Mouse (Mus musculus) regulatory T cell (primary cell): ENCODE measurements around the gene Cbx5.

Experiments
- in situ Hi-C: fragments of 300-600 bp; cut with MboI, MseI; formaldehyde crosslinking; loops from one replicate; pipeline ENCODE4 v1.15.1; 2025; ENCODE audit warnings: high pct_unique_total_duplicates

Cbx5 gene

DNA sequence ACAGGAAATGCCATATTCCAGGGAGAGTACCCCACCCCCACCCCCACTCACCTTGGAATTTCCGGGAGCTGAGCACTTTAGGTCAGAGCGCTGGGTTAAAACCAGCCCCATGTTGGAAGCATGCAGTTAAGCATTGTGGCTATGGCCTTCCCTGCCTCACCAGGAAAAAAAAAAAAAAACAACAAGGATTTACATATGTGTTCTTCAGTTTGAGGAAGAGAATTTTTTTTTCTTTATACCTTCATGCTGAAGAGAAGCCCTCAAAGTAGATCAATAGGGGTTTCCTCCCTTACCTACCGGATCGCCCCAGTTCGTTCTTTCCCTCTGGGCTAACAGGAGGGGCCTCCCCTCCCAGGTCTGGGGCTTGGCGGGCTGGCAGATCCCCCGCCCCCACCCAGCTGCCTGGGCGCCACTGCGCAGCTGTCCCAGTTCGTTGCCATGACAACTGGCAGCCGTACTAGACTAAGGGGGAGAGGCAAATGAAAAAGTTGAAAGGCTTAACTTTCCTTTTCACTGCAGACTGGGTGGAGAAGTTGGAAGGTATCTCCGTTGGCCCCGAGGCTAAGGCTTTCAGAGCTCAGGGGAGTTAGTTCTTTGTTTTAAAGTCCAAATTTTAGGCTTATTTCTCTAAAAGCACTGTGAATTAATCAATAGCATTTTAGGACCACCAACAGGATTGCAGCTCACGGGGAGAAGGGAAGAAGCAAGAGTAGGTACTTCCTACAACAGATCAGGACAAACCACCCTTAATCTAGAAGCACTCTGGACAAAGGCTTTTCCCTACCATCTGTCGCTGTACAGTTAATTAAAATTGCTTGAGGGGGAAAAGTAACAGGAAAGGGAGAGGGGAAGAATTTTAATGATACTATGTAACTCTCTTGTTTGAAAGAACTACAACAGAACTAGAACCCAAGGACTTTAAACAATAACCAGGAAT, 24.4 kb downstream of the Cbx5 start:
- in situ Hi-C loops: no loop called here

DNA sequence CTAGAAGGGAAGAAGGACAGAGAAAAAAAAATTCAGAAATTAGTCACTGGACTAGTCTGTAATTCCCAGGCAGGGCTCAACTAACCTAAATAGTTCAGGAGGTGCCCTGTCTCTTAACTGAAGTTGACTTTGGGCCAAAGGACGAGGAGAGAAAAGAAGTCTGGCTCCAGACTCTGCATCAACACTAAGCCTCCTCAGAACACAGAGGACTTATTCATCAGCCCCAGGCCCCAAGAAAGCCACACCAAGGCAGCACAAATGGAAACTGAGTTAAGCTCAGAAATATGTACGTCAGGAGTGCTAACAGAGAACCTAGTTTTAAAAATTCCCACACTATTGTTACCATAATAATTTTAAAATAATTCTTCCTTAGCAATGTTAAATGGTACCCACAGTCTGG, 25.5 kb downstream of the Cbx5 start:
- in situ Hi-C loops: no loop called here

DNA sequence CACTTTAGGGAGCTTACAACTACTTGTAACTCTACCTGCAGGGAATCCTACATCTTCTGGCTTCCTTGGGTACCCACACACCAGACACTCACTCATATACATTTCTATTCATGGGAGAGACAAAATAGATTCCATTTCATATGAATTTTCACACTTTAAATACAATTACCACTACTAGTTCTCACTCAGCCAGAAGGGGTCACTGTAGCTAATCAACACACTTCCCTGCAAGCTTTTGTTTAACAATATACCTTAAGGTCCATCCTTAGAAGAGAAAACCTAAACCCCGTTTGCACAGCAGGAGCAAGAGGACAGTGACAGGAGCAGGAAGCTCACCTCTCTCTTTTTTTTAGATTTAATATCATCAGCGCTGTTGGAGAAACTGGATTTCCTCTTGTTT, 34.5 kb downstream of the Cbx5 start:
- in situ Hi-C loops: no loop called here

DNA sequence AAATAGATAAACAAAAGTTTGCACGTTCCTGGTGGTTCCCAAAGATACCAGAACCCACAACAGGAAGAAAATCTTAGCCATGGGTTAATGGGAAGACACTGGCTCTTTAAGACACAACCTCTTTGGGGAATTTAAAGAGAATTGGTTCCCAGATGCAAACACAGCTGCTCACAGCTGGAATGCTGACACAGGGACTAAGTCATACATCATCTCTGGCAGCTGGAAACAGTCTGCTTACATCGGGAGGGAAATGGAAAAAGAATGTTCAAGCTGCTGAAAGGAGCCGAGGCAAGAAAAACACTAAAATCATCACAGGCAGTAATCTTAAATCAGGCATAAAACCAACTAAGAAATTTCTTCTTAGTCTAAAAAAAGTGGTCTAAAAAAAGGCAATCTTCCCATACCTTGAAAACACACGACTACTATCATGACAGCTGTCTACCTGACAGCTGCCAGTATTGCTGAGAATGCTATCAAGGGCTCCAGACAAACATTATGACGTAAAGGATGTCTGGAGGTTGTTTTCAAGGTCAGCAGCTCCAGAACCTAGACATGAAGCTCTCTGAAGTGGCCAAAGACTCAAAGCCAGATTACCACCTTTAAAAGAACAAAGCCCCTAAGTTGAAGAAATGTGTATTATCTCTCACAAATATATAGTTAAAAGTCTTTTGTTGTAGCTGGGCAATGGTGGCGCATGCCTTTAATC, 37.4 kb downstream of the Cbx5 start:
- in situ Hi-C loops: no loop called here

DNA sequence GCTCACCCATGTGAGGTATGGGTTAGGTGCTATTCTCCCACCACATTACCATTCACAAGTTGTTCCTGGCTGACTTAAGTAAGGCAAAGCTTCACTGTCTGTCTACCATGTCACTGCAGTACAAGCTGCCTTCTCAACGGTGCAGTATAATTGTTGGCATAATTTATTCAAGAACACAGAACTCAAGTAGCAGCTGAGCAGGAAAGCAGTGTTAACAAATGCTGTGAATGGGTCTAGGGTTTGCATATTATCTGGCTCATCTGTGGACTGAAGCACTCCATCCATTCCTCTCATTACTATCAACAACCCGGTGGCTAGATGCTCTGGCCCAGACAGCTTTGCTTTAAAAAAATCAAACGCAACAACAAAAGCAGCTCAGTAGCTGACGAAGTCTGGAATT, 41.8 kb downstream of the Cbx5 start:
- in situ Hi-C loops: no loop called here

DNA sequence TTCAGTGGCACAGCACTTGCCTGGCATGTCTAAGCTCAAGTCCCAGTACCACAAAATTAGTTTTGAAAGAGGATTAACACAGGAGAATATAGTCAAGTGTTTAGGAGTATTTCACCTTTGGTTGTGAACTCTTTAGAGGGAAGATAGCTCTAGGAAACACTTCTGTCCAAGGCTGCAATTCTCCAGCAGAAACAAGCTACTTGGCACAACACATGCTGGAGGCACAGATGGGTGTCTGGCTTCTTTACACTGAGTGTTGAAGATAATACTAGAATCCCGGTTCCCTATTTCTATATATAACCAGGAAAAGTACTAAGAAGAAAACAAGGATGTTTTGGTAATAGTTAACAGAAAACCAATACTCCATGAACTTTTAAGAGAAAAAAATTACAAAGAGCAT, 42.8 kb downstream of the Cbx5 start:
- in situ Hi-C loops: no loop called here

DNA sequence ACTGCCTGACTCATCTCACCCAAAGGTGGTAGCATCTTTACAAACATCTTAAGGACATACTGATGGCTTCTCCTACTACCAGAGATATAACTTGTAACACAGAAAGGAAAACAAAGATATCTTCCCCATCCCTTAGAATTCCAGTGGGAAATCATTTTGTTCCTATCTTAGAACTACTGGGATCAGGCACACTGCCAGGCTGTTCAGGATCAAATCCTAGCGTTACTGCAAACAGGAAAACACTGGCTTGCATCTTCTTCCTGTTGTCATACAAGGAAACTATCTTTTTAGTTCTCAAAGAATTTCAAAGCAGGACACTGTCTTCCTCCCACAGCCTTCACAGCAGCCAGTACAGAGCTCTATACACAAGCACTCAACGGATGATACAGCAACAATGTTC, 46.0 kb downstream of the Cbx5 start:
- in situ Hi-C loops: no loop called here

DNA sequence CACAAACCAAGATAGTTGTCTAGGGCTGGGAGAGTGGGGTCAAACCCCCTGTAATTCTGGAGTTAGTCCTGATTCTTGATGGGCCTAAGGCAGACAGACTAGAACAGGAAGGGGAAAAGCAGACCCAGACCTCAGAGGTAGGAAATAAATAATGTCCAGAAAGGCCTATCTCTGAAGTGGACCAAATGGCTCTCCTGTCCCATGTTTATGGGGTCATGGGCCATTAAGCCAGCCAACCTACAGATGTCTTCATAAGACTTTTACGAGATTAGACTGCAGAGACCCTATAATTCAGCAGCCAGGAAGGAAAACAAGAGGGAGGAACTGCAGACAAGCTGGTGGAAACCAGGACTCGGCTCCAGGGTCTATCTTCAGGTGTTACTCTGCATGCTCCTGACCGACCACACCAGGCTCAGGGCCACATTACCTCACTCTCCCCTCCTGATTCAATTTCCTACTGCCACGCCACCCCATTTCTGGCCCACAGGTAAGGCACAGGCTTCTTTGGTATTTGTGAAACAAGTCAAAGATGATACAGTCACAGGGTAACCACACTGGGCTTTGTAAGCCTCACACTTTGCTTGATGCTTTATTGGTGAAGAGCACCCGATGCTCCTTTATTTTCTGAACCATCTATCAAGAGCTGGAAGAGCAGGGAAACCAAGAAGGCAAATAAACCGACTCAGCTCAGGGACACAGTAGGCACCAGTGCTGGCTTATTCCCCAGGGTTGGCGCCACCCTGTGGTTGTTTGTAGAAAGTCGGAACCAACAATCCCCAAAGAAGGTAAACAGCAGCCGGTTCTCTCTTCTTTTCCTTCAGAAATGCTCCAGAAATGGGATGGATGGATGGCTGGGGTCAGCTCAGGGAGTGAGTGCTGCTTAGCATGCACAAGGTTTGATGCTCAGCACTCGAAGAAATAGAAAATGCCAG, 48.8 kb downstream of the Cbx5 start:
- in situ Hi-C loops: no loop called here

DNA sequence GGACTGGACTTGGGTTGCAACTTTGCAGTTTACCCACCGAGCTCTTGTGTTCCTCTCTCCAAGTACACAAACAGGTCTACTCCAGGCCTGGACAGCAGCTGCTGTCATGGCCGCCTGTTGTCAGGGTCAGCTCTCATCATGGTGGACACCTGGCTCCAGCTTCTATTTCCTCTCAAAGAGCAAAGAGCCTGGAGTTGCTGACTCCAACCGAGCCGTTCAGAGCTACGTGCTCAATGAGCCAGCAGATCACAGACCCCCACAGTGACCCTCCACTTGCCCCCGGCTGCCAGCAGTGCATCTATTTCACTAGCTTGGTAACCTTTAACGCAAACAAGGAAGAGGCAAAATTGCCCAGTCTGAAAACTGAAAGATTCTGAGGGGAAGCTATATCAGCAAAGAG, 49.5 kb downstream of the Cbx5 start:
- in situ Hi-C loops: no loop called here

DNA sequence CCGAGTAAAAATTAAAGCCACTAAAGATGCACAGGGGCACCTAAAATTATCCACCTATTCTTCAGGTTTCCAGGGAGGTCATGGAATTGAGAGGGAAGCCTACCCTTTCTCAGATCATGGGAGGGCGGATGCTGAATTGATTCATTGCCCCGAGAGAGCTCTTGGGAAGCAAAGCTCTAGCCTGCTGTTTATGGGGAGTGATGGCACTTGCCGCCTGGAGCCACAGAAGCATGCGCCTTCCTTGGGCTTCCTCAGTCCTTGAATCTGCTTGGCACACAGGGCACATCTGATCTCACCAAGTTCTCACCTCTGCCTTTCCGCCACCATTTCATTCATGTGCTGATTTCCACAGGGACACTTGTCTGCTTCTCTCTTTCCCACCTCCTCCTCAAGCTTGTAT, 51.8 kb downstream of the Cbx5 start:
- in situ Hi-C loops: loop anchor here (5.0 kb wide), 1 partner anchor 129 kb away; no protein-coding TSS in a partner anchor

DNA sequence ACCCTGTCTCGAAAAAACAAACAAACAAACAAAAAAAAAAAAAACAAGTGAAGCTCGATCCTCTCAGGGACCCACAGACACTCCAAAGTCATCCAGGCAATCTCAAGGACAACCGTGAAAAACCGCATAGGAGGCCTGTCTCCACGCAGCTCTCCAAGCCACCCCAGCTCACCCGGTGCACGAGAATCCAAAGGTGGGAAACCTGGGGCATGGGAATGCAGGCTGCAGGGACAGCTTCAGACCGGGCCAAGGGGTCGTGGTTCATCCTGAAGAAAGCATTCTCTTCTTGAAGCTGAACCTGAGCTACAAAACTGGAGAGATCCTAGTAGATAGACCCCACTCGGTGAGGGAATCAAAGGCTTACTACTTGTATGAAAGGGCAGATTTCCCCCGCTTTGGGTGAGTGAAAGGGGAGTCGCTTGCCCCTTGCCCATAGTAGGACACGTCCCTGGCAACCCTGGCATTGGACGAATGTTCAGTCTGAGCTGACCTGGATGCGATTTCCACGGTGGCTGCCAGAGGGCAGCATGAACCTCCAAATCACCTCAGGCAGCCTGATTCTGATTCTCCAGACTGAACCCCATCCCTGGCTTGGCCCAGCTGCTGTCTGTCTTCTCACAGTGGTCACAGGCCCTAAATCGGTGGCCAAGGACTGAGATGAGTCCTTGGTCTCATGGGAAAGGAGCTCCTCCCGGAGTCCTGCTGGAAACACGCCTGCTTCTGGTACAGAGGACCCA, 54.0 kb downstream of the Cbx5 start:
- in situ Hi-C loops: loop anchor here (5.0 kb wide), 1 partner anchor 132 kb away; no protein-coding TSS in a partner anchor

DNA sequence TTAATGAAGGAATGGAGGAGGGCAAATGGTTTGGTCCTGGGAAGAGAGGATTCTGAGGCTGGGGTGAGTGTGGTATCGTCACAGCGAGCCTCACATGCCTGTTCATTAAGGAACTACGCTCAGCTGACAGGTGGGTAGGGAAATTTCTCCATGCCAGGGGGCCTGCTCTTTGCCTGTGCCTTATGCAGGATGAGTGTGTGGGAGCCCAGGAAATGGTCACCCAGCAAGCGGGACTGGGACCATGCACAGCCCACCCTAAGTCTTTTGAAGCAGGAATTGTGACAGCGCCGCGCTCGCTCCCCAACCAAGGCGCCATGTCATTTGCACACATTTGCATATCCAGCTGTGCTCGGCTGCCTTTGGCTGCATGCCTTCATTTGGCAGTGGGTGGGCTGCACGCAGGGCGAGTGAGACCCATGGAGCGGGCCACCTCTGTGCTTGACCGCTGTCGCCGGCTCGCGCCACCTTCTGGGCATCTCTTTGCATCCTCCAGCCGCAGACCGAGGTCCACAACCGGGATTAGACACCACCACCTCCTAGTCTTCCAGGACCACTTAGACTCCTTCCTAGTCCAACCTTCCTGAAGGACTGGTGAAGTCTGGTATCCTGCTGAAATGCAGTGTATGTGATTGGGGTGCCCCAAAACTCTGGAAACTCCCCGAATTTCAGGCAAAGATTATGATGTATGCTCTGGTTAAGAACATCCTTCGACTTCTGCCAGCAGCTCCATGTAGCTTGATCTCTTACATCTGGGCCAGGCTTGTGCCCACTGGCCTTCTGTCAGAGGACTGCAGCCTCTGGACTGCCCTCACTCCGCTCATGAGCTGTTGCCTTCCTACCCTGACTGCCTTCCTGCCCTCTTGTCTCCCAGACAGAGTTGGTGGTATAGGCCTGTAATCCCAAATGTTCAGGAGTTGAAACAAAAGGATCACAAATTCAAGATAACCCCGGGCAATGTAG, 55.7 kb downstream of the Cbx5 start:
- in situ Hi-C loops: no loop called here

DNA sequence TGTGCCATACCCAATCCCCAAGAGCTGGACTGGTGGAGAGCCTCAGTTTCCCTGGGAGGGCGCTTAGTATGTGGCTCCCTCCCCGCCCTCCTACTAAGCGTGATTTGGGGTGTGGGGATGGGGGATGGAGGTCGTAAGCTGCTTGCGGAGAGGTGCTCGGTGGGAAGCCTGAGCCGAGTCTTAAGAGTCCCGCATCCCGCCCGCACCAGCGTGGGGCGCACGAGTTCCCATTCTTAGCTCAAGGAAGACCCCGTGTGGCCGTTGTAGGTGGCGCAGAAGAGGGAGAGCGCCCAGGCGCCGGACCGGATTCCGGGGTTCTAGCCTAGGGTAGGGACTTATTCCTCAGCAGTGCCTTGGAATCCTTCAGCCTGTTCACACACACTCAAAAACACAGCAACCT, 56.5 kb downstream of the Cbx5 start:
- in situ Hi-C loops: no loop called here

DNA sequence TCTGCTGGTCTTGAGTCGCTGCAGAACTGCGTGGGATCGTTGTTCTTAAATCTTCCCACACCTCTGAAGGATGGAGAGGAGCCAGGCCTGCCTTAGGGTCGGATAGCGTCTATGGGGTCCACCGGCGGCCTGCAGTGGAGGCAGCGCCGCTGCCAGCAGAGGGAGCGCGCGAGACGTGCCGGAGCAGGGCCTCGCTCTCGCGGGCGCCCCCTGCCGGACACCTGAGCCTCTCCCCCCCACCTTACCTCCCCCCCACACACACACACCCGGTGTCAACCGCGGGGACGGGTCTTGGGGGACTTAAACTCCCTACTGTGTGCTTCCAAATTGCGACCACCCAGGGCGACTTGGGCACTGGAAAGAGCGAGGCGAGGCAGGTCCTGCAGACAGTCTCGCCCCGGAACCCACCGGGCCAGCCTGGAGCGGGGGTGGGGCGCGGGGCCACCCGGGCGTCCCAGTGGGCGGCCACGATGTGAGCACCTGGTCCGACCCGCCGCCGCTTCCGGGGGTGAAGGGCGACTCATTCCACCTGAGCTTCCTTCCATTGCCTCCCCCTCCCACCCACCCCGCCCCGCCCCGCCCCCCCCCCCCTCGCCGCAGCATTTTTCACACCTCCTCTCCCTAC, 57.3 kb downstream of the Cbx5 start:
- in situ Hi-C loops: no loop called here

DNA sequence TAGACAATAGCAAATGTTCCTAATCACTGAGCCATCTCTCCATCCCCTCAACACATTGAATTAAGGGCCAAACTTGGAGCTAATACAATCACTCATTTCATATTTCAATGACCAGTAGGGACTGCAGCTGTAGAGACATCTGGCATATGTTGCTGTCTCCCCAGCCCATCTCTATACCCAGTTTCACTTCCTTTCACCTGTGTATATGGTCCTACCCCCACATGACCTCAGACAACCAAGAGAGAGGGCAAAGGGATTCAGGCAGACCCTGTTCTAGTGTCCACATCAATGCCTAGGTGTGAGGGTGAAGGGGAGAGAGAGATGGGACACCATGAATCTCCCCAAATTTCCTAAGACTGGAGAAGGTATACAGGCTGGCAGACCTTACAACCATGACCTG, 59.2 kb downstream of the Cbx5 start:
- in situ Hi-C loops: no loop called here

DNA sequence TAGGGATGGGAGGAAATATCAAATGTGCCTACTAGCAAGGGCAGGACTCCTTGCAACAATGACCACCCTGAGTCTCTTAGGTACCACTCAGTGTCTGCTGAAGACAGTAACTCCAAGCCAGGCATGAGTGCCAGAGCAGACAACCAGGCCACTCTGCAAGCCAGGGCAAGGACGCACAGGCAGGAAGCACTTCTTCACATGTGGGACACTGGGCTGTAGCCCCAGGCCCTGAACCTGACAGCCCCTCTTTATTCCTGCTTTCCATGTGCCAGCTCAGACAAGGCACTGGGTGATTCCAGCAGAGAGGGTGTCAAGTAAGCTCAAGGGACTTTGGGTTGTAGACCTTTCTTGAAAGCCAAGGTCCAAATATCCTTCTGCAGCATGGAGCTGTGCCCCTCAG, 60.8 kb downstream of the Cbx5 start:
- in situ Hi-C loops: no loop called here

DNA sequence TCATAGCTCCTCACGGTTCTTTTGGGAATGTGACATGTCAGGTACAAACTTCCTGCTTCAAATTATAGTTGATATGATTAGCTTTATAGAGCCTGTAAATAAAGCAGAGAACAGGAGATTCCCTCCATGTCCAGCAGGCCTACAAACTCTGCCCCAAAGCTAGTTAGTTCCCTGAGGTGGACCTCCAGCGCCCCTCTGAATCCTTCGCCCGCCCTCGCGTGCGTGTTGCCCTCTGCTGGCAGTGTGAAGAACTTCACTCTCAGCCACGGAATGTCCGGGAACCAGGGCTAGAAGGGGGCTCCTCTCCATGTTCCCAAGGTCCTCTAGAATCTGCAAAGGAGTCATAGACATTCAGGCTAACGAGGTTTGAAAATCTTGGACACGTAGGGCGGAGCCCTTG, 61.5 kb downstream of the Cbx5 start:
- in situ Hi-C loops: no loop called here

DNA sequence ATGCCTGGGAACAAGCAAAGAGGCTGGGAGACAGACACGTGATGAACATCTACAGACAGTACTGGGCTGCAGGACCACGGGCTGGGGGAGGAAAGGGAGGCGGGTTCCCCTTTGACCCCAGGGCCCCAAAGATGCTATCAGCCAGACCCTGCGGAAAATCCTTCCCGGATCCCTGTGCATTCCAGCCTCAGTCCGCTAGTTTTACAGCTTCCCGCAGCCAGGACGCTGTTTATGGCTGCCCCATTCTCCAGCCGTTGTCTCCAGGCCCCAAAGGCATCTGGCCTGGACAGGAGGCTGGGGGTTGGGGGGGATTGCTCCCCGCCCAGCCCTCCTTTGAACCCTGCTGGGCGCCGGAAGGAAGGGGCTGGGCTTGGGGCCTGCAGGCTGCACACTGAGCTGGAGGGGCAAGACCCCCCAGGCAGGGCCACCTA, 62.0 kb downstream of the Cbx5 start:
- in situ Hi-C loops: no loop called here

DNA sequence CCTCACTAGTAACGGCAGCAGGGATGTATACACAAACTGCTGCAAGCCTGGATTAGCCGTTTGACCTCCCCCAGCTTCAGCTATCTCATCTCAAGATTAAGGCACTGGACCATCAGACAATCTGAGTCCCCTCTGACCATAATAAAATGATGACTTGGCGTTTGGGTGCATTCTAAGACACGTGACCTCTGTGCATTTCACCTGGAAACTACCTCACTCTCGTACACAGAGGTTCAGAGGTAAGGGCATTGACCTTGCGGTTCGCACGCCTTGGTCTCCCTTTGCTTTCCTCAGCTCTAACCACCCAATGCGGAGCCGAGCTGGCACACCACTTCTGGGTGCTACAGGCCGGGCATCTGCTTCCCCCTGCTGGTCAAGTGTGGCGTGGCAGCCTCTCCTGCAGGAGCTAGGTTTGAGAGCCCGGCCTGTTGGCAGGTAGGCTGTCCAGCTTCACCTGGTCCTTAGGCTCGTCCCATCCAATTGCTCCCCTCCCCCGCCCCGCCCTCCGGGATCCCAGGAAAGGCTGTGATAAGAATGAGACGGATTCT, 62.7 kb downstream of the Cbx5 start:
- in situ Hi-C loops: no loop called here
